Mouse (Mus musculus) lung, adult 2 months (tissue): Measurements from ENCODE around the gene Fosl2.

Source experiments
- CTCF ChIP-seq: fragments of 200-500 bp; IDR thresholded peaks from 2 replicates; pipeline ENCODE4 v1.5.1; 2011; ENCODE audit warnings: mild to moderate bottlenecking, low read length, control low read depth; ENCODE audit not compliant: insufficient read depth
- POLR2A ChIP-seq: fragments of 200-500 bp; IDR thresholded peaks from 2 replicates; pipeline ENCODE4 v1.6.1; 2011; ENCODE audit warnings: low read depth, mild to moderate bottlenecking, control low read depth, low read length, borderline replicate concordance; ENCODE audit errors: extremely low read depth

DNA sequence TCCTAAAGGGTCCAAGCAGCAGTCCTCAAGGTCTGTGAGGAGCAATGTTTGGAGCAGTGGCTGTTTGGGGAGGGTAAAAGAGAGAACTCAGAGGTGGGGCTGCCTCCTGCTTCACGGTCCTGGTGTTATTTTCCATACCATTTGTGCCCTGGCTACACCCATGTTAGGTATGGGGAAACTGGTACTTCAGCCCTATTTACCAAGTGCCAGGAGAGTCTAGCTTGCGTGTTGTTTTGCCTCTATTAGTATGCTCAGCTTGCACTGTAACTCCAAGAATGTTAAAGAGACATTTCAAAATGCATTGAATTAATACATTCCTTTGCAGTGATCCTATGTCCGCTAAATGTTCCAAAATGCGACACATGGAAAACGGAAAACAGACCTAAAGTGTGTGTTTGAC lies 55.7 kb downstream of the Fosl2 start:
- TF ChIP-seq CTCF (no peak), POLR2A (no peak)
